Mouse (Mus musculus): ENCODE results near the gene Ppfibp1.

- TF ChIP-seq CHD2 (IDR thresholded peaks at IDR 0.05; ENCODE audit: low read depth, low read length) (no peak), ZC3H11A (IDR thresholded peaks at IDR 0.05; ENCODE audit: borderline replicate concordance, low read depth, low read length) (no peak)
These were observed 40.0 kb upstream of the Ppfibp1 start for GRCm38 (mm10) chr6:146848281-146848680.

Data from ES-E14 (cell line).